Mouse (Mus musculus) small intestine, adult 2 months (tissue): ENCODE measurements around the gene Dppa5a. TPM values are rescaled to one million over a fixed set of nuclear protein-coding genes. Genes with fewer than 3 reads are reported as not detected.

Experiments
- H3K27ac ChIP-seq: fragments of 200-500 bp; 2 replicates; pipeline ENCODE4 v1.5.1; 2012; ENCODE audit warnings: low read depth, low read length, control low read depth, inconsistent platforms; ENCODE audit not compliant: insufficient read depth
- H3K27me3 ChIP-seq: fragments of 200-500 bp; 2 replicates; pipeline ENCODE4 v1.6.1; 2012; ENCODE audit warnings: mild to moderate bottlenecking, moderate library complexity, low read length, inconsistent platforms; ENCODE audit not compliant: control insufficient read depth, insufficient read depth
- H3K36me3 ChIP-seq: fragments of 200-500 bp; 2 replicates; pipeline ENCODE4 v1.6.1; 2012; ENCODE audit warnings: mild to moderate bottlenecking, low read length, control low read depth, inconsistent platforms; ENCODE audit not compliant: control insufficient read depth, insufficient read depth
- H3K4me1 ChIP-seq: fragments of 200-500 bp; 2 replicates; pipeline ENCODE4 v1.6.1; 2012; ENCODE audit warnings: low read length, inconsistent platforms, mixed read lengths; ENCODE audit not compliant: control insufficient read depth, insufficient read depth, insufficient read length
- H3K4me3 ChIP-seq: fragments of 200-500 bp; 2 replicates; pipeline ENCODE4 v1.5.1; 2012; ENCODE audit warnings: low read depth, mild to moderate bottlenecking, control low read depth, inconsistent platforms, low read length, moderate library complexity
- CTCF ChIP-seq: fragments of 200-500 bp; IDR thresholded peaks from 2 replicates; pipeline ENCODE4 v1.5.1; 2012; ENCODE audit warnings: low read depth, mild to moderate bottlenecking, control low read depth, inconsistent platforms, low read length, moderate library complexity, mixed read lengths; ENCODE audit not compliant: insufficient replicate concordance, insufficient read length; ENCODE audit errors: extremely low read depth
- POLR2A ChIP-seq: fragments of 200-500 bp; IDR thresholded peaks from 2 replicates; pipeline ENCODE4 v1.6.1; 2012; ENCODE audit warnings: low read depth, mild to moderate bottlenecking, control low read depth, inconsistent platforms, low read length, moderate library complexity
- WGBS: fragments of 180-500 bp; shearing (Covaris S2); methylation state at CpG from one replicate; pipeline ENCODE4 v1.1.7; 2018; 5-methylcytosine and 5-hydroxymethylcytosine counted together
- polyA plus RNA-seq: library from polyadenylated mRNA; depleted of rRNA; stranded (reverse); fragments of >200 nt; gene quantifications from 2 replicates; pipeline ENCODE4 v1.2.3, GENCODE M21; 2012

Gene Dppa5a
- polyA plus RNA-seq, 1 experiment, result not detected

GRCm38 (mm10) chr9:78374885-78375389 is 7.0 kb upstream of the Dppa5a start:
- TF ChIP-seq POLR2A, result no peak
- TF ChIP-seq CTCF, result no peak
- Histone ChIP-seq H3K4me3 (no peak overlapping the region), H3K27me3 (no peaks in the 10 kb centered on the region), H3K27ac (no peak overlapping the region), H3K4me1 (no peaks in the 10 kb centered on the region), H3K36me3 (no peaks in the 10 kb centered on the region)
- WGBS, result 60% methylated on average over 1 of the region's 1 CpGs

- Histone ChIP-seq H3K27ac (no peak overlapping the region), H3K4me3 (no peak overlapping the region), H3K27me3 (no peaks in the 10 kb centered on the region), H3K4me1 (no peaks in the 10 kb centered on the region), H3K36me3 (no peaks in the 10 kb centered on the region)
- TF ChIP-seq CTCF, result no peak
- TF ChIP-seq POLR2A, result no peak
- WGBS, result 57% methylated on average over 5 of the region's 5 CpGs
Measured at GRCm38 (mm10) chr9:78374397-78374796, 6.4 kb upstream of the Dppa5a start.

GRCm38 (mm10) chr9:78372827-78373504 is 5.0 kb upstream of the Dppa5a start:
- 76% methylated on average over 10 of the region's 10 CpGs for WGBS
- no peak overlapping the region for H3K4me3 ChIP-seq

GRCm38 (mm10) chr9:78371441-78371840 is 3.5 kb upstream of the Dppa5a start:
- TF ChIP-seq CTCF (no peak), POLR2A (no peak)
- H3K36me3 ChIP-seq, result no peaks in the 10 kb centered on the region
- 91% methylated on average over 3 of the region's 3 CpGs for whole genome bisulfite sequencing

More at GRCm38 (mm10) chr9:78372827-78373504, 5.0 kb upstream of the Dppa5a start:
- no peaks in the 10 kb centered on the region for H3K36me3 ChIP-seq
- H3K4me1 ChIP-seq, result no peaks in the 10 kb centered on the region
- H3K27me3 ChIP-seq, result no peaks in the 10 kb centered on the region
- H3K27ac ChIP-seq, result no peak overlapping the region
- TF ChIP-seq POLR2A (no peak), CTCF (no peak)

GRCm38 (mm10) chr9:78369786-78370185 is 1.8 kb upstream of the Dppa5a start:
- H3K36me3 ChIP-seq, result no peaks in the 10 kb centered on the region
- TF ChIP-seq POLR2A (no peak), CTCF (no peak)
- no peaks in the 10 kb centered on the region for H3K4me1 ChIP-seq
- H3K27ac ChIP-seq, result no peak overlapping the region
- 84% methylated on average over 7 of the region's 7 CpGs for WGBS
- no peaks in the 10 kb centered on the region for H3K27me3 ChIP-seq
- no peak overlapping the region for H3K4me3 ChIP-seq

More at GRCm38 (mm10) chr9:78371441-78371840, 3.5 kb upstream of the Dppa5a start:
- Histone ChIP-seq H3K4me3 (no peak overlapping the region), H3K27me3 (no peaks in the 10 kb centered on the region), H3K27ac (no peak overlapping the region), H3K4me1 (no peaks in the 10 kb centered on the region)

GRCm38 (mm10) chr9:78369349-78369748 is 1.4 kb upstream of the Dppa5a start:
- Histone ChIP-seq H3K27ac (no peak overlapping the region), H3K4me3 (no peak overlapping the region)

GRCm38 (mm10) chr9:78368671-78369293 is 805 bp upstream of the Dppa5a start:
- no peak for TF ChIP-seq CTCF
- TF ChIP-seq POLR2A, result no peak
- Histone ChIP-seq H3K27me3 (no peaks in the 10 kb centered on the region), H3K27ac (no peak overlapping the region), H3K4me3 (no peak overlapping the region), H3K36me3 (no peaks in the 10 kb centered on the region), H3K4me1 (no peaks in the 10 kb centered on the region)
- WGBS, result 70% methylated on average over 3 of the region's 3 CpGs

More at GRCm38 (mm10) chr9:78369349-78369748, 1.4 kb upstream of the Dppa5a start:
- Histone ChIP-seq H3K36me3 (no peaks in the 10 kb centered on the region), H3K4me1 (no peaks in the 10 kb centered on the region), H3K27me3 (no peaks in the 10 kb centered on the region)
- TF ChIP-seq POLR2A, result no peak
- TF ChIP-seq CTCF, result no peak
- 93% methylated on average over 2 of the region's 2 CpGs for WGBS
